Mouse (Mus musculus) testis, adult 2 months (tissue): ENCODE results near the gene Ammecr1.

Experiments used
- CTCF ChIP-seq: fragments of 200-500 bp; IDR thresholded peaks from 2 replicates; pipeline ENCODE4 v1.5.1; 2012; ENCODE audit warnings: low read depth, mild to moderate bottlenecking, inconsistent platforms, low read length, moderate library complexity; ENCODE audit not compliant: control insufficient read depth, insufficient read depth, insufficient replicate concordance
- POLR2A ChIP-seq: fragments of 200-500 bp; IDR thresholded peaks from 2 replicates; pipeline ENCODE4 v1.6.1; 2012; ENCODE audit warnings: low read depth, mild to moderate bottlenecking, inconsistent platforms, low read length, moderate library complexity; ENCODE audit not compliant: control insufficient read depth

DNA sequence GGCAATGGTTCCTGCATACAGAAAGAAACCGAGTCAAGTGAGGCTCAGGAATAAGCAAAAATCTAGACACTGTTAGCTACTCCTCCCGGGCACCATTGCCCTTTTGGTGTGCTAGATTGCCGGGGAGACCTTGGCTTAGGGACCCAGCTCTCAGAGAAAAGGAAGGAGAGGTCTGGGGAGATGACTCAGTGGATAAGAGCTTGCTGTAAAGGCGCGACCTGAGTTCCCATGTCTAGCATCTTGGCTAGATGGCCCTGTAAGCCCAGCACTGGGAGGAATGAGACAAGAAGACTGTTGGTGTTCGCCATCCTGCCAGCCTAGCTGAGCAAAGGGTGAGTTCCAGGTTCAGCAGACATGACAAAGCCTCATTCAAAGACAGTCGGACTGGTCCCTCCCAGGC lies 127.1 kb downstream of the Ammecr1 start:
- TF ChIP-seq CTCF (no peak), POLR2A (no peak)
